Mouse (Mus musculus) cerebellum, adult 18-20 months (tissue): ENCODE results near the gene Evi5.
A peak's percentile ranks its signal among the peaks of the same experiment; 100 is the strongest.

Experiments
- DNase-seq, 2 experiments: peaks; one replicate each; pipeline ENCODE4 v3.0.0; 2021

The Evi5 gene

GRCm38 (mm10) chr5:107731844-107732243, 143.1 kb downstream of the Evi5 start:
- DNase-seq: no peak

- no peak for DNase-seq
Measured at GRCm38 (mm10) chr5:107731408-107731807, 143.5 kb downstream of the Evi5 start.

GRCm38 (mm10) chr5:107727007-107727402, 147.9 kb downstream of the Evi5 start:
- no peak for DNase-seq

- peak in 1 of 2 experiments; percentile 7 for DNase-seq
Measured at GRCm38 (mm10) chr5:107726281-107727006, 148.5 kb downstream of the Evi5 start.

GRCm38 (mm10) chr5:107725435-107726261, 149.3 kb downstream of the Evi5 start, which contains the start of gene Gfi1:
Gene Gfi1, minus strand, starts transcription at chr5:107726036.
- DNase-seq: peak in 1 of 2 experiments; percentile 4

GRCm38 (mm10) chr5:107724661-107725434, 150.1 kb downstream of the Evi5 start:
- no peak for DNase-seq

- DNase-seq: peak in 1 of 2 experiments; percentile 5
Measured at GRCm38 (mm10) chr5:107723541-107724511, 151.1 kb downstream of the Evi5 start.

GRCm38 (mm10) chr5:107722661-107723532, 152.0 kb downstream of the Evi5 start:
- DNase-seq: peak in 1 of 2 experiments; percentile 20

- peak in 1 of 2 experiments; percentile 9 for DNase-seq
Measured at GRCm38 (mm10) chr5:107721638-107722011, 153.3 kb downstream of the Evi5 start.

GRCm38 (mm10) chr5:107720991-107721637, 153.8 kb downstream of the Evi5 start:
- DNase-seq: peak in 1 of 2 experiments; percentile 4

GRCm38 (mm10) chr5:107720511-107720910, 154.4 kb downstream of the Evi5 start:
- no peak for DNase-seq

- no peak for DNase-seq
Measured at GRCm38 (mm10) chr5:107719786-107720185, 155.1 kb downstream of the Evi5 start.

- no peak for DNase-seq
Measured at GRCm38 (mm10) chr5:107719209-107719608, 155.7 kb downstream of the Evi5 start.

- no peak for DNase-seq
Measured at GRCm38 (mm10) chr5:107717871-107718361, 157.0 kb downstream of the Evi5 start.

- DNase-seq: no peak
Measured at GRCm38 (mm10) chr5:107711689-107712088, 163.2 kb downstream of the Evi5 start.

- DNase-seq: no peak
Measured at GRCm38 (mm10) chr5:107708124-107708797, 166.6 kb downstream of the Evi5 start.

- no peak for DNase-seq
Measured at GRCm38 (mm10) chr5:107706262-107706661, 168.6 kb downstream of the Evi5 start.

GRCm38 (mm10) chr5:107705756-107706155, 169.2 kb downstream of the Evi5 start:
- no peak for DNase-seq

GRCm38 (mm10) chr5:107703207-107703763, 171.6 kb downstream of the Evi5 start:
- no peak for DNase-seq
